Mouse (Mus musculus) brain, adult 2 months (tissue): ENCODE data around the gene Tex50.

Experiments used
- DNase-seq: peaks from one replicate; pipeline ENCODE4 v3.0.0; 2011; ENCODE audit warnings: low read depth, low spot score

Gene Tex50

GRCm38 (mm10) chr1:161126461-161126860, 32.7 kb downstream of the Tex50 start:
- no peak for DNase-seq

- DNase-seq = no peak
These were observed 36.3 kb downstream of the Tex50 start for GRCm38 (mm10) chr1:161122661-161123418.

- DNase-seq = no peak
These were observed 44.5 kb downstream of the Tex50 start for GRCm38 (mm10) chr1:161114591-161114990.

- DNase-seq = no peak
These were observed 49.9 kb downstream of the Tex50 start for GRCm38 (mm10) chr1:161109216-161109615.
